Mouse (Mus musculus) hematopoietic multipotent progenitor cell, adult 10-12 weeks (in vitro differentiated cells): Measurements from ENCODE around the gene Sparc. TPM values are rescaled to one million over a fixed set of nuclear protein-coding genes. Genes with fewer than 3 reads are reported as not detected.

Experiments
- polyA plus RNA-seq: library from polyadenylated mRNA; stranded (reverse); fragments of >175 nt; gene quantifications from 2 replicates; pipeline ENCODE4 v1.2.3, GENCODE M21; 2012; ENCODE audit warnings: low replicate concordance

Sparc gene
- polyA plus RNA-seq, result 0.80 and 8.8 TPM in 2 replicates

DNA sequence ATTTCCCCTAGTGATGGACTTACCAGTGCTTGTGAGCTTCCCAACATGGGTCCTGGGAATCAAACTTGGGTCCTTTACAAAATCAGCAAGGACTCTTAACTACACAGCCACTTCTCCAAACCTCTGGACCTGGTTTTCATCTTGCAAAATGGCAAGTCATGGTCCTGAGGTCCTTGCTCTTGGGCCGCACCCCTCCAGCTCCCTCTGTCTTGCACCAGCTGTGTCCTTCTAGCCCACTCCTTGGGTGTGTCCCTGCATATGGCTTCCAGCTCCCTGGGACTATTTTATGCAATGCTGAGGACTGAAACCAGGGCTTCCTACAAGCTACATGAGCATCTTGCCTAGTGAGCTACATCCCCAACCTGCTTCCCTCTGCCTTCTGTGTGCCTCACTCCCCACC is at the start of gene Sparc:
TSS of gene Sparc (minus strand) at position 206 of the 400 bp plus-strand sequence.

GRCm38 (mm10) chr11:55469048-55469843 is 46.3 kb upstream of the Sparc start, which contains the start of gene G3bp1:
G3bp1 (plus strand) TSS chr11:55469685.

GRCm38 (mm10) chr11:55461019-55461645 is 38.1 kb upstream of the Sparc start, which contains the start of gene Atox1:
Atox1 (minus strand) TSS chr11:55461239.

Other genes with a start within 250 kb of the Sparc start
- gene Slc36a2, start 238.1 kb downstream of the Sparc start, polyA plus RNA-seq, result not detected in 2 replicates
- gene Slc36a1, start 218.8 kb downstream of the Sparc start, polyA plus RNA-seq, result 13.5 and 33.0 TPM in 2 replicates
- gene Fat2, start 86.6 kb downstream of the Sparc start, polyA plus RNA-seq, result 0.01 TPM in 1 of 2 replicates, not detected in the other
- 24.7 and 96.5 TPM in 2 replicates for gene Atox1, start 38.1 kb upstream of the Sparc start, polyA plus RNA-seq
- 121 and 132 TPM in 2 replicates for gene G3bp1, start 46.5 kb upstream of the Sparc start, polyA plus RNA-seq
- not detected in 2 replicates for gene Glra1, start 185.0 kb upstream of the Sparc start, polyA plus RNA-seq